Mouse (Mus musculus) layer of hippocampus, postnatal 36 days (tissue): ENCODE measurements around the gene Slc7a1. TPM values are rescaled to one million over a fixed set of nuclear protein-coding genes. Genes with fewer than 3 reads are reported as not detected.

ENCODE experiments used
- DNase-seq, 2 experiments: peaks; one replicate each; pipeline ENCODE4 v3.0.0; 2022
- total RNA-seq, 2 experiments: library from RNA; stranded (reverse); gene quantifications; 2 replicates each; pipeline ENCODE4 v1.2.3; 2021

Gene Slc7a1
- total RNA-seq = 10 to 100 TPM; 24.2 to 25.9 TPM

DNA sequence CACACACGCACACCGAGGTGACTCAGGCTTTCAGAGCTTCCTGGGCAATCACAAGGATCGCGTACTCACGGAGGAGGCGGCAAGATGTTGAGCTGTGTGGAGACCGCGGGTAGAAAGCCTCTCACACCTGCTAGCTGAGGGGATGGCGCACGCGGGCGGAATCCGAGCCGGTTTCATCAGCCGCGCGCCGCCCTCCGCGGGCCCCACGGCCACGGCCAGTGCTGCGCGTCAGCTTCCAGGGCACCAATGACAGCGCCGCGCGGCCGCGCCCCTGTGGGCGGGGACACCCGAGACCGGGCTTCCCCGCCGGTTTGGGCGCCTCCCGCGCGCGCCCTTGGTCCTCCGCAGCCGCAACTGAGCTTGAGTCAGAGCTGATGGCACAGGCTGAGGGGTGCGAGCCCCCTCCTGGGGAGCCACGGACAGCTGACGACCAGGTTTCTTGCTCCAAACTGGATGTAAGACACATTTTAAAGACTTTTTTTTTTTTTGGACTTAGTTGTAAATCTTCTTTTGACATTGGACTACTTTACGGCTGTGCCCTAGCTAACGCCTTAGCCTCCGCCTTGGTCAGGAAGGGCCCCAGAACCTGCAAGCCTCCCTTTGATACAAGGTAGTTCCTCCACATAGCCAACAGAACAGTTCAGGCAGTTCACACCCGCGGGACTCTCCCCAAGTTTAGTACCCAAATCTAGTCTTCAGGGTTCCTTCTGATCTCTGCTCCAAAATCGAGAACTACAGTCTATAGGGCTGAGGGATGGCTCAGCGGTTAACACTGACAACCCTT lies at the start of gene Slc7a1:
TSS of gene Slc7a1 (minus strand) at position 245 of the 784 bp plus-strand sequence.
- DNase-seq = peak; percentile 83

DNA sequence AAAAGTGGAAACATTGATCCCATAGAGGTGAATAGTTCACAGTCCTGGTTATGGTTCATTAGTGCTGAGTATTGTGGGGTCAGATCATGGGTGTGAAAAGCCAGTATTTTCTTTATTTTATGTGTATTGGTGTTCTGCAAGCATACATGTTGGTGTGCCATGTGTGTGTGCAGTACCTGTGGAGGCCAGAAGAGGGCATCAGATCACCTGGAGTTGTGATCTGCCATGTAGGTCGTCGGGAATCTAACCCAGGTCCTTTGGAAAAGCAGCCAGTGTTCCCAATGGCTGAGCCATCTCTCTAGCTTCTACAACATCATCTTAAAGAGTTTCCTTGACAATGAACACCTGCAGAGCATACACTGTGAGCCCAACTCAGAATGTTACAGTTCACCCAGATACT lies 45.3 kb upstream of the Slc7a1 start:
- no peak for DNase-seq

DNA sequence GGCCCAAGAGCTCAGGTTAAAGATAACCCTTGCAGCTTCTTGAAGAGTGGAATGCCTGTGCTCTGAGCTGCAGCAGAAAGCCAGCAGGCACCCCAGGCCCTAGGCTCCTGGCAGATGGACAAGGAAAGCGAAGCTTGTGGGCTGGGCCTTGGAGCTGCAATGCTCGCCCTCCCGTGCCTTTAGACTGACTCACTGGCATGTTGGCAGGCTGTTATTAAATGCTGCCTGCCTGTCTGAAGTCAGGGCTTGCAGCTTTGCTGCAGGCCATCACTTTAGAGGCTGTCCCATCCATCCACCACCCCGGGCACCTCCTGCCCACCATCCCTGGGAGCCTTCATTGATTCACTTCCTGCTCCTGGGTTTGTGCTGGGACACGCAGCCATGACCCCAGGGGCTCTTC lies 44.0 kb upstream of the Slc7a1 start:
- DNase-seq = no peak

DNA sequence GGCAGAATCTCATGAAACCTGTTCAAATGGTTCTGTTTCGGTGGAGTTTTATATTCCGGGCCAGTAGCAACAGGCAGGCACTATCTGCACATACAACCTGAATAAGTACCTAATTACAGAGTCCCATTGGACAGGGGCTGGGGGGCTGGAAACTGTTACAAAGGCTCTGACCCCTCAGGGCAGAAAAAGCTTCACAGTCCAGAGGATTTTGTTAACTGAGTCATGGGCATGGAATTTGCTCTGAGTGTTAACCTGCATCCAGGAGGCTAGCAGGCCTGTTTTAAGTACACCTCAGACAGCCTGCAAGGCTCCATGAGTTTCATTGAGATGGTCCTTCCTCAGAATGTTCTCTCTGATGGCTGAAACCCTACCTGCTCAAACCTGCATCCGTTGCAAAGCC lies 36.0 kb upstream of the Slc7a1 start:
- DNase-seq = no peak

- no peak for DNase-seq
These were observed 32.4 kb upstream of the Slc7a1 start for GRCm38 (mm10) chr5:148432121-148432520.

- no peak for DNase-seq
These were observed 29.1 kb upstream of the Slc7a1 start for GRCm38 (mm10) chr5:148428846-148429245.

- no peak for DNase-seq
These were observed 25.4 kb upstream of the Slc7a1 start for GRCm38 (mm10) chr5:148425136-148425535.

GRCm38 (mm10) chr5:148421326-148421725 lies 21.6 kb upstream of the Slc7a1 start:
- no peak for DNase-seq

- DNase-seq = no peak
These were observed 19.4 kb upstream of the Slc7a1 start for GRCm38 (mm10) chr5:148419112-148419526.

- no peak for DNase-seq
These were observed 18.7 kb upstream of the Slc7a1 start for GRCm38 (mm10) chr5:148418436-148418835.

DNA sequence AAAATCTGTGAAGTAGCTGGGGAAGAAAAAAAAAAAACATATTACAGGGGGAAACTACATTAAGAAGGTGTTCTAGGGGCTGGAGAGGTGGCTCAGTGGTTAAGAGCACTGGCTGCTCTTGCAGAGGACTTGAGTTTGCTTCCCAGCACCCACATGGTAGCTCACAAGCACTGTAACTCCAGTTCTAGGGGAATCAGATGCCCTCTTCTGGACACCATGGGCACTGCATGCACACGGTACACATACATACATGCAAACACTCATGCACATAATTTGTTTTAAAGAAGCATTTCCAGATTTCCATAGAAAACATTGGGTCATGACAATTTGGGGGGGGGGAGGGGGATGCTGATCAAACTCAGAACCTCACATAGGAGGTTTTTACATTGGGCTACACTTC lies 18.1 kb upstream of the Slc7a1 start:
- DNase-seq = no peak

DNA sequence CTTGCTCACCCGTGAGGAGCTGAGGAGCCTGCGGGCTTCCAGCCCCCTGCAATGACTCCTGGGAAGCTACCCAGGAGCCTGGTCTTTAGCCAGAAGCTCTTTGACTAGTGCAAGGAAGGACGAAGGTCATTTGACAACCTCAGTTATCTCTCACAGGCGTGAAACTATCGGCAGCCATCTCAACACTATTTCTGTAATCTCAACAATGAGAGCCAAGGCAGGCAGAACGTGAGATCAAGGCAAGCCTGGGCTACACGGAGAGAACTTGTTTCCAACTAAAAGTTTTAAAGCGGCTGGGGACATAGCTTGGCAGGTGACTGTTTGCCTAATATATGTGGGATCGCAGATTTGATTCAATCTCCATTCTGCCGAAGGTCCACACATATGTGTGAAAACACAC lies 16.8 kb upstream of the Slc7a1 start:
- DNase-seq = no peak

- DNase-seq = no peak
These were observed 14.5 kb upstream of the Slc7a1 start for GRCm38 (mm10) chr5:148414233-148414632.

DNA sequence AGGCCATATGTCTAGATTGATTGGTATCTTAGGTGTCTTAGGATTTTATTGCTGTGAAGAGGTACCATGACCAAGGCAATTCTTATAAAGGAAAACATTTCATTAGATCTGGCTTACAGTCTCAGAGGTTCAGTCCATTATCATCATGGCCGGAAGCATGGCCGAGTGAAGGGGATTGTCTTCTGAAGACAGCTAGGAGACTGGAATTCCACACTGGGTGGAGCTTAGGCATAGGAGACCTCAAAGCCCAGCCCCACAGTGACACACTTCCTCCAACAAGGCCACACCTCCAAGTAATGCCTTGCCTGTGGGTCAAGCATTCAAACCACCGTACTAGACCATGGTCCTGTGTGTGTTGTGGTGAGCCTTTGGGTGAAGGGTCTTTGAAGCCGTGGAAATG lies 12.8 kb upstream of the Slc7a1 start:
- DNase-seq = no peak

GRCm38 (mm10) chr5:148409465-148409864 lies 9.8 kb upstream of the Slc7a1 start:
- DNase-seq = no peak

GRCm38 (mm10) chr5:148406913-148407312 lies 7.2 kb upstream of the Slc7a1 start:
- DNase-seq = no peak

GRCm38 (mm10) chr5:148404548-148404947 lies 4.8 kb upstream of the Slc7a1 start:
- no peak for DNase-seq

GRCm38 (mm10) chr5:148402641-148403040 lies 2.9 kb upstream of the Slc7a1 start:
- no peak for DNase-seq

DNA sequence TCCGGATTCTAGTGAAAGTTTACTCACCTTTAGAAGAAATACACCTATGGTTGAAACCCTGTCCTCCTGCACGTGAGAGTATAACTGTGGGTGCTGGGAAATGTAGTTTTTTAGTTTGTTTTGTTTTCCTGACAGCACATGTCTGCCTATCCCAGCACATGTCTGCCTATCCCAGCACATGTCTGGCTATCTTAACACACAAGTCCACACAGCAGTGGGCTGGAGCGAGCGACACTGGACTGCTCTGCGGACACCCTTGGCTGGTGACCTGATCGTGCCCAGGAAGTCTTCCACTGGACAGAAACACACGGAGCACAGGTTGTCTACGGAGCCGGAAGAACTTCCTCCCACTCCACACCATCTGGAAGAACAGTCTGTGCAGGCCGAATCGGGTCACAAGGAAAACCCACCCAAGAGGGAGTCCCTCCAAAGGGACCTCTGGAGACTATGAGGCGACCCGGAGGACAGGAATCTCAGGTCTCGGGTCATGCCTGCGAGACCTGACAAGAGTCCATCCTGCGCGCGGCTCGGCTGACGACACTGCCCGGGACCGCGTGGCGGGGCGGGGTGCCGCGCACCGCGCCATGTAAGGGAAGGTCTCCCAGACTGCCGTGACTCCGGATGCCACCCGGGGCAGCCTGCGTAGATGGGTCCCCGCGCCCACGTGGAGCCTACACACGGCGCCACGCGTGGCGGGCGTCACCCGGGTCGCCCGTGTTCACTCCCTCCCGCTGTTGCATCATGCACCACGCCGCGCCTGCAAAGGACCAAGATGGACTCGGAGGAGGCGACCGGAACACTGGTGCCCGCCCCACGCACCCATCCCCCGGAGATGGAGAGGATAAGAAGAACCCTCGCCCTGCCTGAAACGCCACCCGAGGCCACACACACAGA lies 691 bp downstream of the Slc7a1 start:
- peak; percentile 24 to 58 for DNase-seq

DNA sequence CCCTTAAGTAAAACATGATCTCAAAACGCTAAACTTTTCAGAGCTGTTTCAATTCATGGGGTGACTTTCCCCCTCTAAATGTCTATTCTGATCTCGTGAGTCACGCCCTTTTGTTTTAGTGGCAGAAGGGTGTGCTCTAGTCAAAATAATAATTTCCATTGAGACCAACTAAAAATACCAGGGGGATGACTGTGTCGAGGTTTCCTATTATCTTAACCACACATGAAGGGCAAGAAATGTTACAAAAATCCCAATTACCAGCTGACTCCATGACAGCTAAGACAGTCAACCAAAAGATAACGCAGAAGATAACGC lies 1.3 kb downstream of the Slc7a1 start:
- no peak for DNase-seq

DNA sequence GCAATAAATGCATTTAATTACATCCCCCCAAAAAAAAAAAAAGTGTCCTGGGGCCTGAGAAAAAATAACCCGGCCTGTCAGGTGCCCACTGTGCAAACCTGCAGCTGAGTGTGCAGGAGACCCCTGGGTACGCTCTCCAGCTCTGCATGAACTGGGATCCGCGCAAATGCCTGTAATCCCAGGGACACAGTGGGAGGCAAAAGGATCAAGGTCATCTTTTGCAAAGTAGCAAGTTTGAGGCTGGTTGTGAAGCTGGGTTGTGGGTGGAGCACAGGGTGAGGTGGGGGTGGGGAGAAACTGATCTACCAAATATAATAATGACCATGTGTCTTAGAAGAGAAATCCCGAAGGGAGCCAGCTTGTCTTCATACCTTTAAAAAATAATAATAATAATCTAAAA lies 1.8 kb downstream of the Slc7a1 start:
- no peak for DNase-seq

DNA sequence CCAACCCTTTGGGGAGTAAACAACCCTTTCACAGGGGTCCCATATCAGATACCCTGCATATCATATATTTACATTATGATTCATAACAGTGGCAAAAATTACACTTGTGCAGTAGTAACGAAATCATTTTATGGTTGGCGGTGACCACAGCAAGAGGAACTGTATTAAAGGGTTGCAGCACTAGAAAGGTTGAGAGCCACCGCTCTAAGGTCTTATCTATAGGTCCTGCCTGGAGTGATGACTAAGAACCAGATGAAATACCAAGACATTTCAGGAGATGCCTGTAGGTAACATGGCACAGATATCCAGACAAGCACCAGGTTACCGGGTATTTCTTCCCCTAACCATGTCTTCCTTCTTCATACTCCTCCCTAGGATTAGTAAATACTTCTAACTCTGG lies 2.3 kb downstream of the Slc7a1 start:
- no peak for DNase-seq

DNA sequence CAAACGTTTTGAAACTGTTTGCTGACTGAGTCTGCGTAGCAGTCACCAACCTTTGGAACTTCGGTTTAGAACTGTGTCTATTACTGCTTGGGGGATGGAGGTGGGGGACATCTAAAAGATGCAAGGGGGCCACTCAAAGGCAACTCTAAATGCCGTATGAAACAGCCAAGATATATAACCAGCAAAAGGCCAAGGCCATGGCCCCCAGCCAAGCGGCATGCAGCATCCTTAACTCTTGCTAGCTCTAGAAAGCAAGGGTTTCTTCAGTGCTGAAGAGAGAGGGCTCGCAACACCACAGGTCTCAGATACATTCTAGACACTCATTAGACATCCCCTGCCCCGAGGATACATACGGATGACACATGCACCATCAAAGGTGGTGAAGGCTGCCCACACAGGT lies 6.4 kb downstream of the Slc7a1 start:
- no peak for DNase-seq

DNA sequence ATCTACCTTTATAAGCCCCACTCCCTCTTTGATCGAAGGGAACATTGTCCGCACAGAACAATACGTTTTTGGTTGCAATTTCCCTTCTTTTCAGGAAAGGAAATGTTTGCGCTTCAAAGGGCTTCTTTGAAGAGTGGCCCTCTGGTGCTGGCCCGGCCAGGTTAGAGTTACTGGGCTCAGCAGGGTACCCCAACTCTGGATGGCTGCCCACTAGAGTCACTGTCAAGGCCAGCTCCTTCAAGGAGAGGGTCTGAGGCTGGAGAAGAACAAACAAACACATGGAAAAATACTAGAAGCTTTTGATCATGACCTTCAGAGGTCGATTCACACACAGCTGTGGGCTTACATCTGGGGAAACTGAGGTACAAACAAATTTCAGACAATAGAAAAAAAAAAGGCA lies 6.9 kb downstream of the Slc7a1 start:
- DNase-seq = no peak
